Mouse (Mus musculus) CH12F3 (cell line): ENCODE measurements around the gene Olfr116.

Experiments
- in situ Hi-C: fragments of 300-500 bp; cut with MboI; formaldehyde crosslinking; loops from 2 replicates; pipeline ENCODE4 v1.14.3; 2020; ENCODE audit warnings: low sequenced_read_pairs

Gene Olfr116

DNA sequence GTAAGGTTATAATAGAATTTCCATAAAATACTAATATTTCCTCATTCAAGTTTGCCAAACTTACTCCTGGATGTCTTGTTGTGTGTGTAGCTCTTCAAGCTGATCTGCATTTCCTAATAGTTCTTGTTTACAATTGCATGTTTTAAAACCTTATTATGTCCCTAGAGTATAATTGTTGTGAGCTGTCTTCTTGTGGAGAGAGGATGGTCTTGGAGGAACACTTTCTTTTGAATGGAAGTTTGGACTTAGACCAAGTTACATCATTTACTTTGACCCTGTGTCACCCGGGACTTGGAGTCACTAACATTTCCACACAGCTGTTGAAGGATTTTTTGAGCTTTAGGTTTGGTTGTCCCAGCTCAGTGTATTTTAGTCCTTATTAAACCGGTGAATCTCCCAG is at the start of gene Olfr116, which contains the start of gene Olfr115:
Gene Olfr116, minus strand, starts transcription at position 191 of the 400 bp plus-strand sequence.
Gene Olfr115, minus strand, starts transcription at position 101 of the 400 bp plus-strand sequence.
- in situ Hi-C loops, result no loop called here

DNA sequence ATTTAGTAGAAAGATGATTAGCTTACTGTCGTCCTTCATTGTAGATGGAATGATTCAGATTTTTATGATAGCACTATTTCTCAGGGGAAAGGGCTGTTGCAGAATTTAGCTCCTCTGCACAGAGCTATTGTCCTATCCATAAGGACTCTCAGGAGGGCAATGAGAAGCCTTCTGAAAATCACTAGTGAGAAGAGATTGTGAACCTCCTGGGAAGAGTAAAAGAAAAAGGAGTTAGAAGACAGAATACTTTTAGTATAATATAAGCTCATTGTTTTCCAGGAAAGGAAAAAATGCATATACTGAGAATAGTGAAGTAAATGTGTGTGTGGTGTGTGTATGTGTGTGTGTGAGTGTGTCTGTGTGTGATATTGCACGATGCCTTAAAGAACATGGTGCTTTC is 39.7 kb upstream of the Olfr116 start, which contains the start of gene Olfr118:
Gene Olfr118, plus strand, starts transcription at position 301 of the 400 bp plus-strand sequence.
- in situ Hi-C loops, result no loop called here

DNA sequence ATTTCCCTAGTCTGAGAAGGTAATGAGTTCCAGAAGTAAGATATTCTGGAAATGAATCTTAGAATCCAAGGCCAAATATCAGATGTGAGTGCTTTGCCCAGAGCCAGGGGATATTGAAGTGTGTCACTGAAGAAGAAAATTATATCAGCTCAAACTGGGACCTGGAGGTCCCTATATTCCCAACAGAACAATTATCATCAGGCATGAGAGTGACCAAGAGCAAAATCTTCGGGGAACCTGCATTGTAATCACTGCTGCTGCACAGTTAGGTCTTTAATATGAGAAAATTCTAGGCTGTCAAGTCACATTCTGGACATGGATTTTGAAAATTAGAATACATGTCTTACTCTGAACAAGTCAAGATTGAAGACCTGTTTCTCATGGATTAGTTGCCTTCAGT is 36.7 kb upstream of the Olfr116 start, which contains the start of gene Olfr117:
Gene Olfr117, minus strand, starts transcription at position 101 of the 400 bp plus-strand sequence.
- in situ Hi-C loops, result no loop called here

DNA sequence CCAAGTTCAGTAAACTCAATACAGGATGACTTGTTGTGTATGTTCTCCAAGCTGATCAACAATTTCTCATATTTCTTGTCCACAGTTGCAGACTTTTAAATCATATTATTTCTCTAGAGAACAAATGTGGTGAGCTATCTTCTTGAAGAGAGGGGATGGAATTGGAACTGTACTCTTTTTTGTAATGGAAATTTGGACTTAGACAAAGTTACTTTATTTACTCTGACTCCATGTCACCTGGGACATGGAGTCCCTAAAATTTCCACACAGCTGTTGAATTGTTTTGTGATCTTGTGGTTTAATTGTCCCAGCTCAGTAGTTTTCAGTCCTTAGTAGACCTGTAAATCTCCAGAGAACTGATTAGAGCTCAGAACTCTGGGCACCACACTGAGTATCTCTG is 34.4 kb downstream of the Olfr116 start, which contains the start of gene Olfr114:
Gene Olfr114, minus strand, starts transcription at position 101 of the 400 bp plus-strand sequence.
- in situ Hi-C loops, result no loop called here

DNA sequence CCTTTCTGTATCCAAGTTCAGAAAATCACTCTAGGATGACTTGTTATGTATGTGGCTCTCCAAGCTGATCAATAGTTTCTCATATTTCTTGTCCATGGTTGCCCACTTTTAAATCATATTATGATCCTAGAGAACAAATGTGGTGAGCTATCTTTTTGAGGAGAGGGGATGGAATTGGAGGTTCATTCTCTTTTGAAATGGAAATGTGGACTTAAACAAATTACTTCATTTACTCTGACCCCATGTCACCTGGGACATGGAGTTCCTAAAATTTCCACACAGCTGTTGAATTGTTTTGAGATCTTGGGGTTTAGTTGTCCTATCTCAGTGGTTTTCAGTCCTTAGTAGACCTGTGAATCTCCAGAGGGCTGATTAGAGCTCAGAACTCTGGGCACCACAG is 49.4 kb downstream of the Olfr116 start, which contains the start of gene Olfr113:
Gene Olfr113, minus strand, starts transcription at position 101 of the 400 bp plus-strand sequence.
- in situ Hi-C loops, result no loop called here
